Mouse (Mus musculus) activated CD4-positive, CD25-positive, alpha-beta regulatory T cell (primary cell): Measurements from ENCODE around the gene Prl5a1. TPM values are rescaled to one million over a fixed set of nuclear protein-coding genes. Genes with fewer than 3 reads are reported as not detected.

Experiments used
- polyA plus RNA-seq, 2 experiments: library from polyadenylated mRNA; unstranded; fragments of 100-300 nt; shearing (Covaris generic); gene quantifications; one replicate each; pipeline ENCODE4 v1.2.1; 2017

Prl5a1 gene
- not detected for polyA plus RNA-seq

DNA sequence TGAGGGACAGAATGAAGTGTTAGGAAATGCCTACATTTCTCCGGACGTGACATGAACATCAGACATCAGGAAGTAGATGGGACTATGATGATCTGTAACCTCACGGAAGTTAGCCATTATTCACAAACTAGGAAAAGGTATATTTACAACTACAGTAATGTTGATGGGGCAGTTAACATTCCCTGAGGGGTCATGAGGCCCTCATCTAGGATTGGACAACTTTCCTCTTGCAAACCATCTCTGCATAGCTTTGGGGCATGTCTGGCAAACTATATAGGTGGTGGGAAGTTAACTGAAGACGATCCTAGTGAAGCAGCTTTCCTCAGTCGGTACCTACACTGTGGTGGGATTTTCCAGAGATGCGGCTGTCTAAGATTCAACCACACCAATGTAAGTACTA is at the start of gene Prl5a1:
Gene Prl5a1, plus strand, starts transcription at position 301 of the 400 bp plus-strand sequence.

Other genes with a start within 250 kb of the Prl5a1 start
- under 1 TPM in 1 of 2 experiments, not detected in 1; 0.20 TPM for gene Prl4a1, start 126.3 kb upstream of the Prl5a1 start, polyA plus RNA-seq
- 1 to 10 TPM in 1 of 2 experiments, under 1 TPM in 1; 0.85 to 1.6 TPM for gene Gm11361, start 115.0 kb downstream of the Prl5a1 start, polyA plus RNA-seq